Mouse (Mus musculus) spleen, adult 2 months (tissue): Measurements from ENCODE around the gene Mprip.

Source experiments
- CTCF ChIP-seq: fragments of 200-500 bp; IDR thresholded peaks from 2 replicates; pipeline ENCODE4 v1.5.1; 2011; ENCODE audit warnings: mild to moderate bottlenecking, inconsistent platforms; ENCODE audit not compliant: insufficient read depth, insufficient read length, insufficient replicate concordance; ENCODE audit errors: extremely low read depth
- POLR2A ChIP-seq: fragments of 200-500 bp; IDR thresholded peaks from 2 replicates; pipeline ENCODE4 v1.6.1; 2011; ENCODE audit warnings: low read depth, low read length, inconsistent platforms

DNA sequence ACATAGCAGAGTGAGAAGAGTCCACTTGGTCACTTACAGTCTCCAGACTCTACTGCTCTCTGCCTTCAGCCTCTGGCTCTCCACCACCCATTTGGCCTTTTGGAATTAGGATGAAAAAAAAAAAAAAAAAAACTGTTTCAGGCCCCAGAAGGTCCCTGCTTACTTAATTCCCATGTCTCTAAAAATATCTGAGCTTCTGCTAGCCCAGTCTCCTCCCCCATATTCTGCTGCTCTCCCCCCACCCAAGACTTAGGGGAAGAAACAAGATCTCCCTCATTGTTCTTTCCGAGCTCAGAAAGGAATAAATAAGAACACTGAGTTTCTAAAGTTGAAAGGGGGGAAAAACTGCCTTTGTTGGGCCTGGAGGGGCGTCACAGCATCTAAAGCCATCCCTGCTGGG, 46.4 kb downstream of the Mprip start:
- no peak for TF ChIP-seq CTCF
- no peak for TF ChIP-seq POLR2A
